Mouse (Mus musculus): ENCODE data around the gene Prkra.

- TF ChIP-seq CTCF (conservative IDR thresholded peaks at IDR 0.05; ENCODE audit: low read length): no peak
- TF ChIP-seq POU5F1 (IDR thresholded peaks at IDR 0.05; ENCODE audit: borderline replicate concordance, low read length): no peak
- no peak for TF ChIP-seq NANOG (IDR thresholded peaks at IDR 0.05; ENCODE audit: borderline replicate concordance, low read length)
These were observed 16.2 kb downstream of the Prkra start for GRCm38 (mm10) chr2:76631600-76631999.
